Comparison of ENCODE assay signal across 13 mouse cellular contexts in the genomic region with DNA sequence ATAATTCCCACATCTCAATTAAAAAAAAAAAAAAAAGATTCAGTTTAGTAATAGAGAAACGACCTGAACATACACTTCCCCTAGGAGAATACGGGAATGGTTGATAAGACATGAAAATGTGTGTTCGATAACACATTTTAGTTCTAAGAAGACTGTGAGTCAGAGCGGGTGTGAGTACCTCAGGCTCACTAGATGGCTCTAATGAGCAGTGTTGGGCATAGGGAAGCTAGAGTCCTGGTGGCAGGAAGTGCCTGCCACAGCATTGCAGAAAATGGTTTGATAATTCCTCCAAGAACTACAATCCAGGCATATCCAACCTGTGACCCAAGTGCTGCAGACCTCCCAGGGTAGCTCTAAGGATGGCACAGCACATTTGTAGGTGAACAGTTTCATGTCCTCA.
DNase-seq lines count a peak whose midpoint lies in the region; ATAC-seq and TF ChIP-seq lines count a peak whose summit lies in the region.
"Had no signal": no experiment of that assay in that cellular context is flagged by ENCODE, and none has a peak within 500 bp of the region (broad histone marks: within the 10 kb centered on the region; RNA-seq: fewer than 3 reads in every experiment).

No protein-coding gene starts in this region.

- WGBS in limb, embryonic 14.5 days = 34% methylated on average over 4 of the region's 4 CpGs
- WGBS in limb, embryonic 10.5 days = 51% methylated on average over 4 of the region's 4 CpGs
- WGBS in midbrain, embryonic 16.5 days = 39% methylated on average over 4 of the region's 4 CpGs

- peak; percentile 26 for DNase-seq in embryo, embryonic 11 days
- DNase-seq in embryo, embryonic 10.5 days (ENCODE audit: low spot score) = no peak
- DNase-seq in limb, embryonic 14.5 days (ENCODE audit: low spot score) = peak; percentile 30
- no peak for DNase-seq in limb, embryonic 10.5 days (ENCODE audit: low spot score)
- peak; percentile 35 for DNase-seq in 3T3-L1 (ENCODE audit: low read depth, low spot score)
- peak; percentile 25 for DNase-seq in adipocyte (ENCODE audit: low spot score)
- DNase-seq in adrenal gland, postnatal 10 days = no peak

- no peak overlapping the region for H3K4me2 ChIP-seq in limb, embryonic 14.5 days (replicated peaks; ENCODE audit: low read depth, low read length, severe bottlenecking)
- H3K4me2 ChIP-seq in midbrain, embryonic 16.5 days (ENCODE audit: low read length) = no peak overlapping the region
- H3K4me2 ChIP-seq: forebrain, embryonic 13.5 days; kidney, embryonic 15.5 days; midbrain, embryonic 13.5 days; neural tube, embryonic 15.5 days had no signal

- no peaks in the 10 kb centered on the region for H3K36me3 ChIP-seq in limb, embryonic 14.5 days (ENCODE audit: control insufficient read depth, insufficient read depth, low read length)
- H3K36me3 ChIP-seq in limb, embryonic 10.5 days = no peaks in the 10 kb centered on the region
- H3K36me3 ChIP-seq in midbrain, embryonic 16.5 days (ENCODE audit: control insufficient read depth, insufficient read depth, low read length) = no peaks in the 10 kb centered on the region
- H3K36me3 ChIP-seq: kidney, embryonic 15.5 days; midbrain, embryonic 13.5 days; neural tube, embryonic 15.5 days had no signal

- H3K4me1 ChIP-seq in limb, embryonic 14.5 days (ENCODE audit: control insufficient read depth, insufficient read depth, low read length) = peaks cover 2% of the 10 kb centered on the region; the same call in 1 of the 2 replicates
- H3K4me1 ChIP-seq in limb, embryonic 10.5 days = peaks cover 15% of the 10 kb centered on the region
- H3K4me1 ChIP-seq in midbrain, embryonic 16.5 days (ENCODE audit: control insufficient read depth, insufficient read depth, low read length) = peaks cover 6% of the 10 kb centered on the region

- H3K9ac ChIP-seq in limb, embryonic 14.5 days (ENCODE audit: low read depth, low read length, severe bottlenecking) = no peak overlapping the region
- H3K9ac ChIP-seq in midbrain, embryonic 16.5 days (ENCODE audit: low read depth, low read length) = no peak overlapping the region
- H3K9ac ChIP-seq: forebrain, embryonic 13.5 days; kidney, embryonic 15.5 days; liver, embryonic 14.5 days; midbrain, embryonic 13.5 days; neural tube, embryonic 15.5 days had no signal

- H3K9me3 ChIP-seq in limb, embryonic 14.5 days (ENCODE audit: control insufficient read depth, low read length) = 0 out of 2 replicates have a peak, but pooled peaks cover 5% of the 10 kb centered on the region
- no peaks in the 10 kb centered on the region for H3K9me3 ChIP-seq in limb, embryonic 10.5 days (replicated peaks)
- H3K9me3 ChIP-seq in midbrain, embryonic 16.5 days (replicated peaks; ENCODE audit: control insufficient read depth, low read length, poor library complexity, severe bottlenecking) = no peaks in the 10 kb centered on the region
- H3K9me3 ChIP-seq: kidney, embryonic 15.5 days; midbrain, embryonic 13.5 days; neural tube, embryonic 15.5 days had no signal

- ATAC-seq in limb, embryonic 14.5 days (ENCODE audit: low FRiP score, low read depth) = no peak
- ATAC-seq in midbrain, embryonic 16.5 days = no peak
- ATAC-seq: forebrain, embryonic 13.5 days; midbrain, embryonic 13.5 days had no signal

- no peak for TF ChIP-seq POLR2A in limb, embryonic 14.5 days (IDR thresholded peaks at IDR 0.05; ENCODE audit: borderline replicate concordance, extremely low read depth, insufficient read depth, insufficient read length)

- H3K4me3 ChIP-seq in limb, embryonic 14.5 days (replicated peaks; ENCODE audit: low read length) = no peak overlapping the region
- no peak overlapping the region for H3K4me3 ChIP-seq in limb, embryonic 10.5 days
- H3K4me3 ChIP-seq in midbrain, embryonic 16.5 days (ENCODE audit: low read depth, low read length) = no peak overlapping the region
- H3K4me3 ChIP-seq: forebrain, embryonic 13.5 days; kidney, embryonic 15.5 days; midbrain, embryonic 13.5 days; neural tube, embryonic 15.5 days had no signal

- peaks cover 29% of the 10 kb centered on the region for H3K27me3 ChIP-seq in limb, embryonic 14.5 days (ENCODE audit: control insufficient read depth, insufficient read depth, low read length)
- H3K27me3 ChIP-seq in limb, embryonic 10.5 days (ENCODE audit: low read depth, poor library complexity, severe bottlenecking) = peaks cover 74% of the 10 kb centered on the region
- peaks cover 14% of the 10 kb centered on the region for H3K27me3 ChIP-seq in midbrain, embryonic 16.5 days (ENCODE audit: control insufficient read depth, insufficient read depth, low read depth, low read length)

- H3K27ac ChIP-seq in limb, embryonic 14.5 days (replicated peaks; ENCODE audit: low read depth, low read length) = no peak overlapping the region
- H3K27ac ChIP-seq in limb, embryonic 10.5 days = no peak overlapping the region
- H3K27ac ChIP-seq in midbrain, embryonic 16.5 days (ENCODE audit: low read length) = no peak overlapping the region
- H3K27ac ChIP-seq: forebrain, embryonic 13.5 days; kidney, embryonic 15.5 days; liver, embryonic 14.5 days; midbrain, embryonic 13.5 days; neural tube, embryonic 15.5 days had no signal

Comparison
In these comparisons a context has a peak if more than half of its experiments do, and no peak if none do; other contexts are left out.
1. DNase-seq: peak in embryo, embryonic 11 days (single experiment), limb, embryonic 14.5 days (single experiment), 3T3-L1 (single experiment) and adipocyte (single experiment); none in embryo, embryonic 10.5 days (single experiment), limb, embryonic 10.5 days (single experiment) and adrenal gland, postnatal 10 days (single experiment).